In genomic region chr12:80760396-80760801, GRCm38 (mm10) we compare ENCODE assay signal across 8 mouse cellular contexts. TPM values are rescaled to one million over a fixed set of nuclear protein-coding genes. Genes with fewer than 3 reads are reported as not detected.
DNase-seq lines count a peak whose midpoint lies in the region; ATAC-seq lines count a peak whose summit lies in the region.

Ccdc177 (minus strand) TSS chr12:80760687.

- peaks cover 37% of the 10 kb centered on the region for H3K36me3 ChIP-seq in hindbrain, embryonic 13.5 days
- H3K36me3 ChIP-seq in lung, embryonic 16.5 days (ENCODE audit: control insufficient read depth, insufficient read depth, low read length): no peaks in the 10 kb centered on the region

- H3K4me3 ChIP-seq in hindbrain, embryonic 13.5 days: peak within 1 kb of the TSS; percentile 75
- H3K4me3 ChIP-seq in lung, embryonic 16.5 days (ENCODE audit: low read length): peak within 1 kb of the TSS; percentile 43

- under 1% methylated on average over 24 of the region's 24 CpGs for WGBS in hindbrain, embryonic 13.5 days
- under 1% methylated on average over 24 of the region's 24 CpGs for WGBS in lung, embryonic 16.5 days

- H3K27ac ChIP-seq in hindbrain, embryonic 13.5 days: peak within 1 kb of the TSS; percentile 98
- no peak within 1 kb of the TSS for H3K27ac ChIP-seq in lung, embryonic 16.5 days (ENCODE audit: low read length)

- peak within 1 kb of the TSS; percentile 97 for H3K9ac ChIP-seq in hindbrain, embryonic 13.5 days
- no peak within 1 kb of the TSS for H3K9ac ChIP-seq in lung, embryonic 16.5 days (ENCODE audit: low read length)

- peak; percentile 88 for DNase-seq in R1 (ENCODE audit: low read depth, low spot score)
- DNase-seq in cerebellum, postnatal 14 days: peak; percentile 94 to 95
- DNase-seq in frontal cortex, postnatal 25 days (ENCODE audit: low spot score in 2 of 2): peak; percentile 74 to 81
- DNase-seq in layer of hippocampus, postnatal 10 days (ENCODE audit: low spot score in 2 of 2): peak; percentile 88 to 90
- peak; percentile 88 for DNase-seq in retina, postnatal 1 day
- peak; percentile 75 to 76 for DNase-seq in thymus, postnatal 36 days

- H3K9me3 ChIP-seq in hindbrain, embryonic 13.5 days: peaks cover 17% of the 10 kb centered on the region
- no peaks in the 10 kb centered on the region for H3K9me3 ChIP-seq in lung, embryonic 16.5 days (ENCODE audit: control insufficient read depth, low read length)

- peaks cover 15% of the 10 kb centered on the region; the same call in 1 of the 2 replicates for H3K27me3 ChIP-seq in hindbrain, embryonic 13.5 days
- H3K27me3 ChIP-seq in lung, embryonic 16.5 days (ENCODE audit: control insufficient read depth, insufficient read depth, low read depth, low read length): peaks cover 65% of the 10 kb centered on the region

- peak within 1 kb of the TSS; percentile 80 for H3K4me2 ChIP-seq in hindbrain, embryonic 13.5 days
- H3K4me2 ChIP-seq in lung, embryonic 16.5 days (ENCODE audit: low read depth, low read length): peak within 1 kb of the TSS; percentile 55

- peaks cover 28% of the 10 kb centered on the region for H3K4me1 ChIP-seq in hindbrain, embryonic 13.5 days (replicated peaks)
- peaks cover 18% of the 10 kb centered on the region for H3K4me1 ChIP-seq in lung, embryonic 16.5 days (replicated peaks; ENCODE audit: control insufficient read depth, insufficient read depth, low read length)

- ATAC-seq in hindbrain, embryonic 13.5 days (ENCODE audit: low FRiP score): peak; percentile 62
- ATAC-seq in lung, embryonic 16.5 days (ENCODE audit: low read depth): no peak

RNA-seq across cellular contexts. Expression of gene Ccdc177, which starts in this region (rescaled TPM):
- polyA plus RNA-seq in hindbrain, embryonic 13.5 days (2015; fragmentation: Nextera tagmentation; extraction: Ambion mirVana): 3.8 and 4.0 TPM in 2 replicates
- total RNA-seq in layer of hippocampus, postnatal 10 days (2021): 10 to 100 TPM; 18.1 to 19.0 TPM
- polyA plus RNA-seq in lung, embryonic 16.5 days (2015; fragmentation: Nextera tagmentation; extraction: Ambion mirVana): 0.06 TPM in 1 of 2 replicates, not detected in the other
